Mouse (Mus musculus): ENCODE data around the gene Rapgef1.
"Not testable (repeated sequence)": the region's sequence is repeated elsewhere in the genome, so short reads cannot be mapped to it uniquely, and the experiment has no call there.

Gene Rapgef1

GRCm38 (mm10) chr2:29623247-29624090 lies 3.9 kb downstream of the Rapgef1 start:
- no peak for DNase-seq (ENCODE audit: low spot score)

GRCm38 (mm10) chr2:29624091-29624608 lies 4.6 kb downstream of the Rapgef1 start:
- DNase-seq (ENCODE audit: low spot score) = no peak

GRCm38 (mm10) chr2:29624739-29625138 lies 5.2 kb downstream of the Rapgef1 start:
- no peak for DNase-seq (ENCODE audit: low spot score)

GRCm38 (mm10) chr2:29625573-29626200 lies 6.2 kb downstream of the Rapgef1 start:
- no peak for DNase-seq (ENCODE audit: low spot score)

GRCm38 (mm10) chr2:29627337-29627736 lies 7.8 kb downstream of the Rapgef1 start:
- DNase-seq (ENCODE audit: low spot score) = no peak

GRCm38 (mm10) chr2:29628186-29628585 lies 8.7 kb downstream of the Rapgef1 start:
- no peak for DNase-seq (ENCODE audit: low spot score)

GRCm38 (mm10) chr2:29628763-29629181 lies 9.3 kb downstream of the Rapgef1 start:
- no peak for DNase-seq (ENCODE audit: low spot score)

GRCm38 (mm10) chr2:29629311-29629710 lies 9.8 kb downstream of the Rapgef1 start:
- DNase-seq (ENCODE audit: low spot score) = no peak

- DNase-seq (ENCODE audit: low spot score) = no peak
Observed at GRCm38 (mm10) chr2:29630141-29630771, 10.7 kb downstream of the Rapgef1 start.

GRCm38 (mm10) chr2:29631020-29631419 lies 11.5 kb downstream of the Rapgef1 start:
- no peak for DNase-seq (ENCODE audit: low spot score)

GRCm38 (mm10) chr2:29631564-29632167 lies 12.1 kb downstream of the Rapgef1 start:
- not testable (repeated sequence) for DNase-seq (ENCODE audit: low spot score)

- no peak for DNase-seq (ENCODE audit: low spot score)
Observed at GRCm38 (mm10) chr2:29632168-29632662, 12.7 kb downstream of the Rapgef1 start.

- DNase-seq (ENCODE audit: low spot score) = no peak
Observed at GRCm38 (mm10) chr2:29633101-29633554, 13.6 kb downstream of the Rapgef1 start.

GRCm38 (mm10) chr2:29633782-29634181 lies 14.3 kb downstream of the Rapgef1 start:
- DNase-seq (ENCODE audit: low spot score) = no peak

GRCm38 (mm10) chr2:29634541-29634940 lies 15.0 kb downstream of the Rapgef1 start:
- DNase-seq (ENCODE audit: low spot score) = no peak

GRCm38 (mm10) chr2:29635966-29636507 lies 16.5 kb downstream of the Rapgef1 start:
- no peak for DNase-seq (ENCODE audit: low spot score)

- DNase-seq (ENCODE audit: low spot score) = no peak
Observed at GRCm38 (mm10) chr2:29637528-29637927, 18.0 kb downstream of the Rapgef1 start.

GRCm38 (mm10) chr2:29639377-29639776 lies 19.9 kb downstream of the Rapgef1 start:
- DNase-seq (ENCODE audit: low spot score) = no peak

GRCm38 (mm10) chr2:29639953-29640743 lies 20.6 kb downstream of the Rapgef1 start:
- DNase-seq (ENCODE audit: low spot score) = no peak

- no peak for DNase-seq (ENCODE audit: low spot score)
Observed at GRCm38 (mm10) chr2:29641707-29642106, 22.2 kb downstream of the Rapgef1 start.

GRCm38 (mm10) chr2:29643418-29643817 lies 23.9 kb downstream of the Rapgef1 start:
- DNase-seq (ENCODE audit: low spot score) = no peak
